Mouse (Mus musculus): ENCODE results near the gene Magi3. TPM values are rescaled to one million over a fixed set of nuclear protein-coding genes. Genes with fewer than 3 reads are reported as not detected.

Gene Magi3
- polyA plus RNA-seq, 1 experiment from 2014 or later, result 3.9 TPM

GRCm38 (mm10) chr3:104017931-104018330, 202.2 kb downstream of the Magi3 start:
- WGBS, result 87% methylated on average over 3 of the region's 3 CpGs
- peaks cover 27% of the 10 kb centered on the region for H3K36me3 ChIP-seq
- no peak for ATAC-seq (ENCODE audit: insufficient number of reproducible peaks, low FRiP score, low TSS enrichment, low read depth)

GRCm38 (mm10) chr3:104011972-104012371, 208.2 kb downstream of the Magi3 start:
- Histone ChIP-seq H3K9me3 (no peaks in the 10 kb centered on the region), H3K27me3 (no peaks in the 10 kb centered on the region), H3K4me1 (no peaks in the 10 kb centered on the region), H3K27ac (no peak overlapping the region), H3K9ac (no peak overlapping the region), H3K4me3 (no peak overlapping the region), H3K4me2 (no peak overlapping the region), H3K36me3 (peaks cover 29% of the 10 kb centered on the region)
- ATAC-seq (ENCODE audit: insufficient number of reproducible peaks, low FRiP score, low TSS enrichment, low read depth), result no peak
- 90% methylated on average over 2 of the region's 2 CpGs for WGBS

More at GRCm38 (mm10) chr3:104017931-104018330, 202.2 kb downstream of the Magi3 start:
- H3K4me2 ChIP-seq, result no peak overlapping the region
- no peak overlapping the region for H3K9ac ChIP-seq
- H3K4me1 ChIP-seq, result no peaks in the 10 kb centered on the region
- H3K27me3 ChIP-seq, result no peaks in the 10 kb centered on the region
- H3K4me3 ChIP-seq, result no peak overlapping the region
- H3K9me3 ChIP-seq, result no peaks in the 10 kb centered on the region
- H3K27ac ChIP-seq, result no peak overlapping the region

- 89% methylated on average over 5 of the region's 5 CpGs for WGBS
- Histone ChIP-seq H3K4me2 (no peak overlapping the region), H3K27ac (no peak overlapping the region), H3K4me3 (no peak overlapping the region), H3K27me3 (no peaks in the 10 kb centered on the region), H3K9ac (no peak overlapping the region), H3K9me3 (no peaks in the 10 kb centered on the region), H3K4me1 (no peaks in the 10 kb centered on the region), H3K36me3 (peaks cover 32% of the 10 kb centered on the region)
- ATAC-seq (ENCODE audit: insufficient number of reproducible peaks, low FRiP score, low TSS enrichment, low read depth), result no peak
These were observed 210.1 kb downstream of the Magi3 start for GRCm38 (mm10) chr3:104009924-104010662.

GRCm38 (mm10) chr3:104007479-104007878, 212.7 kb downstream of the Magi3 start:
- Histone ChIP-seq H3K4me2 (no peak overlapping the region), H3K36me3 (peaks cover 44% of the 10 kb centered on the region), H3K27ac (no peak overlapping the region), H3K9me3 (no peaks in the 10 kb centered on the region), H3K4me3 (no peak overlapping the region), H3K4me1 (no peaks in the 10 kb centered on the region), H3K27me3 (no peaks in the 10 kb centered on the region), H3K9ac (no peak overlapping the region)
- WGBS, result 80% methylated on average over 8 of the region's 8 CpGs
- no peak for ATAC-seq (ENCODE audit: insufficient number of reproducible peaks, low FRiP score, low TSS enrichment, low read depth)

GRCm38 (mm10) chr3:104006896-104007466, 213.2 kb downstream of the Magi3 start:
- Histone ChIP-seq H3K27me3 (no peaks in the 10 kb centered on the region), H3K4me3 (no peak overlapping the region), H3K4me2 (no peak overlapping the region), H3K9ac (no peak overlapping the region), H3K4me1 (no peaks in the 10 kb centered on the region), H3K27ac (no peak overlapping the region), H3K36me3 (peaks cover 47% of the 10 kb centered on the region), H3K9me3 (no peaks in the 10 kb centered on the region)
- WGBS, result 84% methylated on average over 8 of the region's 8 CpGs
- ATAC-seq (ENCODE audit: insufficient number of reproducible peaks, low FRiP score, low TSS enrichment, low read depth), result no peak

- H3K4me3 ChIP-seq, result no peak overlapping the region
These were observed 221.4 kb downstream of the Magi3 start for GRCm38 (mm10) chr3:103998724-103999123.

GRCm38 (mm10) chr3:103991271-103991670, 228.9 kb downstream of the Magi3 start:
- Histone ChIP-seq H3K9me3 (no peaks in the 10 kb centered on the region), H3K4me2 (no peak overlapping the region), H3K36me3 (peaks cover 67% of the 10 kb centered on the region), H3K4me1 (no peaks in the 10 kb centered on the region), H3K27ac (no peak overlapping the region), H3K27me3 (no peaks in the 10 kb centered on the region), H3K4me3 (no peak overlapping the region), H3K9ac (no peak overlapping the region)
- 91% methylated on average over 3 of the region's 3 CpGs for WGBS
- ATAC-seq (ENCODE audit: insufficient number of reproducible peaks, low FRiP score, low TSS enrichment, low read depth), result no peak

More at GRCm38 (mm10) chr3:103998724-103999123, 221.4 kb downstream of the Magi3 start:
- H3K4me1 ChIP-seq, result no peaks in the 10 kb centered on the region
- no peak for ATAC-seq (ENCODE audit: insufficient number of reproducible peaks, low FRiP score, low TSS enrichment, low read depth)
- H3K9me3 ChIP-seq, result no peaks in the 10 kb centered on the region
- no peak overlapping the region for H3K4me2 ChIP-seq
- no peak overlapping the region for H3K27ac ChIP-seq
- no peak overlapping the region for H3K9ac ChIP-seq
- peaks cover 66% of the 10 kb centered on the region for H3K36me3 ChIP-seq
- WGBS, result 92% methylated on average over 4 of the region's 4 CpGs
- H3K27me3 ChIP-seq, result no peaks in the 10 kb centered on the region

GRCm38 (mm10) chr3:103989352-103989751, 230.8 kb downstream of the Magi3 start:
- Histone ChIP-seq H3K36me3 (peaks cover 66% of the 10 kb centered on the region), H3K9ac (no peak overlapping the region), H3K9me3 (no peaks in the 10 kb centered on the region)

GRCm38 (mm10) chr3:103987831-103988432, 232.2 kb downstream of the Magi3 start:
- H3K9ac ChIP-seq, result no peak overlapping the region
- no peak overlapping the region for H3K4me3 ChIP-seq
- no peak overlapping the region for H3K27ac ChIP-seq
- peaks cover 68% of the 10 kb centered on the region for H3K36me3 ChIP-seq
- H3K4me2 ChIP-seq, result no peak overlapping the region
- ATAC-seq (ENCODE audit: insufficient number of reproducible peaks, low FRiP score, low TSS enrichment, low read depth), result no peak
- WGBS, result 56% methylated on average over 5 of the region's 5 CpGs
- H3K9me3 ChIP-seq, result no peaks in the 10 kb centered on the region
- no peaks in the 10 kb centered on the region for H3K27me3 ChIP-seq
- H3K4me1 ChIP-seq, result no peaks in the 10 kb centered on the region

More at GRCm38 (mm10) chr3:103989352-103989751, 230.8 kb downstream of the Magi3 start:
- no peak overlapping the region for H3K4me2 ChIP-seq
- 88% methylated on average over 4 of the region's 4 CpGs for WGBS
- no peak overlapping the region for H3K4me3 ChIP-seq
- no peaks in the 10 kb centered on the region for H3K4me1 ChIP-seq
- no peak overlapping the region for H3K27ac ChIP-seq
- ATAC-seq (ENCODE audit: insufficient number of reproducible peaks, low FRiP score, low TSS enrichment, low read depth), result no peak
- no peaks in the 10 kb centered on the region for H3K27me3 ChIP-seq

GRCm38 (mm10) chr3:103985194-103985593, 235.0 kb downstream of the Magi3 start:
- Histone ChIP-seq H3K9ac (no peak overlapping the region), H3K9me3 (no peaks in the 10 kb centered on the region), H3K27ac (no peak overlapping the region), H3K4me1 (no peaks in the 10 kb centered on the region), H3K4me2 (no peak overlapping the region), H3K4me3 (no peak overlapping the region), H3K36me3 (peaks cover 49% of the 10 kb centered on the region), H3K27me3 (no peaks in the 10 kb centered on the region)
- 87% methylated on average over 2 of the region's 2 CpGs for WGBS
- no peak for ATAC-seq (ENCODE audit: insufficient number of reproducible peaks, low FRiP score, low TSS enrichment, low read depth)

GRCm38 (mm10) chr3:103984556-103984955, 235.6 kb downstream of the Magi3 start:
- 88% methylated on average over 4 of the region's 4 CpGs for WGBS
- no peaks in the 10 kb centered on the region for H3K9me3 ChIP-seq
- ATAC-seq (ENCODE audit: insufficient number of reproducible peaks, low FRiP score, low TSS enrichment, low read depth), result no peak
- no peak overlapping the region for H3K4me3 ChIP-seq
- no peak overlapping the region for H3K9ac ChIP-seq
- H3K36me3 ChIP-seq, result peaks cover 43% of the 10 kb centered on the region
- H3K4me2 ChIP-seq, result no peak overlapping the region
- no peak overlapping the region for H3K27ac ChIP-seq
- no peaks in the 10 kb centered on the region for H3K4me1 ChIP-seq
- H3K27me3 ChIP-seq, result no peaks in the 10 kb centered on the region

GRCm38 (mm10) chr3:103971157-103971556, 249.0 kb downstream of the Magi3 start:
- Histone ChIP-seq H3K27ac (no peak overlapping the region), H3K9ac (no peak overlapping the region), H3K9me3 (no peaks in the 10 kb centered on the region), H3K36me3 (peaks cover 22% of the 10 kb centered on the region; the same call in 1 of the 2 replicates), H3K4me2 (no peak overlapping the region), H3K27me3 (no peaks in the 10 kb centered on the region), H3K4me1 (peaks cover 8% of the 10 kb centered on the region), H3K4me3 (no peak overlapping the region)
- WGBS, result 91% methylated on average over 2 of the region's 2 CpGs
- ATAC-seq (ENCODE audit: insufficient number of reproducible peaks, low FRiP score, low TSS enrichment, low read depth), result no peak

All from limb, embryonic 15.5 days (tissue).